Mouse (Mus musculus): ENCODE data around the gene Lfng. TPM values are rescaled to one million over a fixed set of nuclear protein-coding genes. Genes with fewer than 3 reads are reported as not detected.

Lfng gene
- total RNA-seq, 2 experiments from 2014 or later: 4.8 to 15.2 TPM

DNA sequence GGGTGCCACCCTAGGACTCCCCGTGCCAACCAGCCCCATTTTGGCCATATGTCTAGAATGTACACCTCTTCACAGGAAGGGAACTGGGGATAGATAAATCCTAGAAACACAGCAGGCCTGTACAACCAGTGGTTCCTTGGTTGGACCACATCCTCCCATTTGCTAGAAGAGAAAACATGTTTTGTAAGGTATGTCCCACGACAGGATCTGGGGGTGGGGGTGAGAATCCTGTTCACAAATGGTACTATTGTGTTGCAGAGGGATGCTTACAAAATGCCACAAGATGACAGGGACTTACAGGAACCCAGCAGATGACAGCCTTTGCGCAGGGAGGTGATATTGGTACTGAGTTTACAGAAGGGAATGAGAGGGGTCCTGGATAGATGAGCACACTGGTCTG is 30.9 kb downstream of the Lfng start:
- ATAC-seq (replicated peaks; ENCODE audit: poor library complexity): no peak

DNA sequence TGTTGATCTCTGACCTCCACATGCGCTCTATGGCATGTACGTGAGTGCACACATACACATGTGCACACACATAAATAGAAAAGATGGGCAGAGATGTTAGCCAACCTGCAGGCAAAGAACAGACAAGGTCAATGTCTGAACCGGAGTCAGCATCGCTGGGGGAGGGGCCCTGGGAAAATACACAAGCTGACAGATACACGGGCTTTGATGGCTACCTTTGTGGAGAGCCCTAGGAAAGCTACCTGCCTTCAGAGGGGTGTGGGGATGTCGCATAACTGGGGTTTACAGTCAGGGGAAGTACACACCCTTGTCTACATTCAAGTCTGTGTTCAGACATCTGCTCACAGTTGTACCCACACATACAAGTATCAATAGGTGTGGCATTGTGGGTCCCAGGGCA is 31.4 kb downstream of the Lfng start:
- ATAC-seq (replicated peaks; ENCODE audit: poor library complexity): no peak

DNA sequence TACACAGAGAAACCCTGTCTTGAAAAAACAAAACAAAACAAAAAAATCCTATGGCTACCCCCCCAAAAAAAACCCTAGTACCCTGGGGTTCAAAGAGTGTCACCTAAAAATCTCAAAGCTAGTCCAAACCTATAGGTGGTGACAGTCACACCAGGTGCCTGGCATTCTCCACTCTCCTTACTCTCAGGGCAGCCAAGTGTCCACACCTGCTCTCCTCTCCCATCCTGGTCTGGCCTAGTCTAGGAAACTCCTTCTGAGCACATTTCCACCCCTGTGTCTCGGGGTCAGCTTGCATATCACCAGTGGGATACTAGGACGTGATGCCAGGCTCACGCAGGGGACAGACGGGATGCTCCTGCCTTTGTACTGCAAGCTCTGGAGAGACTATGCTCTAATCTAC is 32.2 kb downstream of the Lfng start:
- no peak for ATAC-seq (replicated peaks; ENCODE audit: poor library complexity)

DNA sequence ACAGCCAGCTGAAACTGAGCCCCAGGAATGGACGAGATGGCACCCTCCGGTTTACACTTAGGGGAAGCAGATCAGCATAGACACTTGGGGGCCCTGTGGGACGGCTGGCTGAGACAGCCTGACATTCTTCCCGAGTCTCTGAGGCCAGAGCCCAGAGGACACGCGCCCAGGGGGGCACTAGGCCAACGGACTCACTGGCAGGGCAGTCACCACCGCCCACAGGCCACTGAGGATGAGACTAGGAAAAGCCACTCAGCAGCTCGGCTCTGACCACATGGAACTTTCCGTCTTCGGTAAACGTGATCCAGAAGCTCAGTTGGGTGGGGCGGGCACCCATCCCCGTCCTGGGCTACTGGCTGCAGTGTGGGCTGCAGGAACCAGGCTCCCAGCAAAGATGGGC is 32.8 kb downstream of the Lfng start:
- no peak for ATAC-seq (replicated peaks; ENCODE audit: poor library complexity)

DNA sequence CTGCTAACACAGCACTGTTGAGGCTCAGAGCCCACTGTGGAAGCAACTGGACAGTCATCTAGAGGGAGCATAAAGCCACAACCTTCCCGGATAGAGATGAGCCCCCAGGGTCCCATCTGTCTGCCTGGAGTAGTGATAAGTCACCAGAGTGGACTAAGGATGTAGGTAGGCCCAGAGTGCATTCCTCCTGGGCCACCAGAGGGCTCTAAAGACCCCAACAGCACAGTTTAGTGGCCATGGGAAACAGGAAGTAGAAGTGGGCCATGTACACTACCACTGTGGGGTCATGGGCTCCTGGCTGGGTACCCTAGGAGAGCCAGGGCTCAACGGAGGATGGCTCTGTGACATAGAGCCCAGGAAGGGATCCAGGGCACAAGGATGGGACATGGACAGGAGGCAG is 33.7 kb downstream of the Lfng start:
- peak; percentile 24; the same call in 1 of the 2 replicates for ATAC-seq (replicated peaks; ENCODE audit: poor library complexity)

DNA sequence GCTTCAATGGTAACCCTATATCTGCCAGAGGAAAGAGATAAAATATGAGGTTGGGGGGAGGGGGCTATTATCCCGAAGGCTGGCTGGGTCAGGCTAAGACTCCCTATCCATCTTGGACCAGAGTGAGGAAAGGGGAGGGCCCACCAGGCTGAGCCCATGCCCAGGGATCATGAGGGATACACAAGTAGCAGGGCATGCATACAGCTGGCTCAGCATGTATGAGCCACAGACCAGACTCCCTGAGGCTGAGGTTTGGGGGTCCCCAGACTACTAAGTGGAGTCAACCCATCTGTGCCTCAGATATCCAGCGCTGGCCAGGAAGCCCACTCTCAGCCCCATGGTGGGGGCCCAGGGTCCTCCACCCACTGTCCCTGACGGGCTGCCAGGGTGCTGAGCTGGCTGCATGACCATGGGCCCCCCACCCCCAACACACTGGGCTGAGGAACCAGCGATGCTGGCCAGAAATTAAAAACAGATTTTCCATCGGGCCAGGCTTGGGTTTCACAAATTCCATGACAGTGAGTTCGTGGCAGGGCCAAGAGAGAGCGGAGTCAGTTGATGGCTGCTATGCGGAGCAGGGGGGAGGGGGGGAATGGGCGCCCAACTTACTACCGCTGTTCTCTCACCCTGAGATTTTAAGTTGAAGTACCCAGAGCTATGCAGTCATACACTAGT is 34.3 kb downstream of the Lfng start:
- ATAC-seq (replicated peaks; ENCODE audit: poor library complexity): no peak

DNA sequence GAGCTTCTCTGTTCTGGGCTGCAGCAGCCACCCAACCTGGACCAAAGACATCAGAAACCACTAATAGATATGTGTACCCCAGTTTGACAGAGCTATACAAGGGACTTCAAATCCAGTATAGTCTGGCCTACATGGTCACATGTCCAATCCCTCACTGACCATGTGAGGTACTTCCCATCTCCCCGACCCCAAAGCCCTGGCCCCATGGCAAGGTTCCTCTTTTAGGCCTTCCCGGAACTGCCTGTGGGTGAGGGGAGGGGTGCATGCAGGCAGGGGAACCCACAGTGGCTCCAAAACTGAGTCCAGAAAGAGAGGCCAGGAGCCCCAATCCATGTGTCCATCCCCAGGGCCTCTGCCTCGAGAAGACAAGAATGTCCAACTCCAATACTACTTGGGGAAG is 35.0 kb downstream of the Lfng start:
- ATAC-seq (replicated peaks; ENCODE audit: poor library complexity): peak; percentile 62

DNA sequence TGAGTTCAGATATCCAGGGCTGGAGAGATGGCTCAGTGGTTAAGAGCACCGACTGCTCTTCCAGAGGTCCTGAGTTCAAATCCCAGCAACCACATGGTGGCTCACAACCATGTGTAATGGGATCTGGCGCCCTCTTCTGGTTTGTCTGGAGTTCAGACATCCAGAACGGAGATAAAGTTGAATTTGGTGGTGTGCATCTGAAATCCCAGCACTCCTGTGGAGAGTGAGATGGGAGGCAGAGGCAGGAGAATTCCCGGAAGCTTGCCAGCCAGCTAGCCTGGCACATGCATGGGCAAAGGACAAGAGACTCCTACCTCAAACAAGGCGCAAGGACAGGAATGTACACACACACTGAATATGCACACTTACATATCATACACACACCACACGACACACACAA is 37.1 kb downstream of the Lfng start:
- ATAC-seq (replicated peaks; ENCODE audit: poor library complexity): no peak

DNA sequence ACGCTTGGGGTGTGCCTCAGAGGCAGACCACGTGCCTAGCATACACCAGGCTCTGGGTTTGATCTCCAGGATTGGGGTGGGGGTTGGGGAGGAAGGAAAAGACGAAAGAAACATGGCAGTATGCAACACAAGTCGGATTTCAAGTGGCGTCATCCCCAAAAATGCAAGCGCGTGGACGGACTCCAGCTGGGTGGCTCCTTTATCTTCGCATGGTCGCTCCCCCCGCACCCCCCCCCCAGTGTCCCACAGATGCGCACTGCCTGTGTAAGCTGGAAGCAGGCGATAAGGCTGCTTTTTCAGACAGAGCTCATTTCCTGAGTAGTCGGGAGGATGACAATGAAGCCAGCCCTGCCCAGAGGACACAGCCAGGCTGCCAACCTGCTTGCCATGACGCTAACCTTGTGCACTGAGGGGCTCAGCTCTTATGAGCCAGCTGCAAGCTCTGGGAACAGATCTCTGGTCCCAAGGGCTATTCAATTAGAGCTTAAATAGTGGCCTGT is 37.6 kb downstream of the Lfng start:
- ATAC-seq (replicated peaks; ENCODE audit: poor library complexity): peak; percentile 57

DNA sequence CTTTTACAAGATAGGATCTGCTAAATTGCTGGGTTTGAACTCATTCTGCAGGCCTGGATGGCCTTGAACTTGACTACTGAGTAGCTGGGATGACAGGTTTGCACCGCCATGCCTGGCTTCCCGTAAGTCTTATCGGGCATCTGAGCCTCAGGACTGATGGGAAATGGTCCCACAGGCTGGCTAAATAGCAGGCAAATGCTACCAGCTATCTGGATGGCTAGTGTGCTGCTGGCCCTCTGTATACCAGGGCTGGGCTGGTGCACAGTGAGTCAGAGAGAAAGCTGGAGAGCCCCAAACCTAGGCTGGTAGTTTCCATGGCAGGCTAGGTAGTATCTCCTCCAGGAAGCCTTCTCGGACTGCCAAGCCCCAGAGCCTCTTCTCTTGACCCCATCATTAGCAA is 38.3 kb downstream of the Lfng start:
- no peak for ATAC-seq (replicated peaks; ENCODE audit: poor library complexity)

DNA sequence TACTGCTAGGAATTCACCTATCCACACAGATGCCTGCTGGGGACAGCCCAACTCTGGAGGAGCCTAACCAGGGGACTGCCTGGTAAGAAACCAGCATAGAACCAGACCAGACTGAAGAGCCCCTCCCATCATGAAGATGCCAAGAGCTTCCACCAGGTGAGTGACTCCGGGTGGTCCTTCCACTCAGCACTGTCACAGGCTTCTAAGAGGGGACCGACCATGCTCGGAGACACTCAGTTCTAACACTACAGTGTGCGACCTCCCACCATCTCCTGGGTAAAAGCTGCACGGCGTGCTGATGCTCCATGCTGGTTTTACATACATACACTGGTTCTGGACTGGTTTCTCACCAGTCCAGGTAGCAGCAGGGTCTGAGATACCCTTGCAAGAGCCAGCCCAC is 39.1 kb downstream of the Lfng start:
- ATAC-seq (replicated peaks; ENCODE audit: poor library complexity): no peak

DNA sequence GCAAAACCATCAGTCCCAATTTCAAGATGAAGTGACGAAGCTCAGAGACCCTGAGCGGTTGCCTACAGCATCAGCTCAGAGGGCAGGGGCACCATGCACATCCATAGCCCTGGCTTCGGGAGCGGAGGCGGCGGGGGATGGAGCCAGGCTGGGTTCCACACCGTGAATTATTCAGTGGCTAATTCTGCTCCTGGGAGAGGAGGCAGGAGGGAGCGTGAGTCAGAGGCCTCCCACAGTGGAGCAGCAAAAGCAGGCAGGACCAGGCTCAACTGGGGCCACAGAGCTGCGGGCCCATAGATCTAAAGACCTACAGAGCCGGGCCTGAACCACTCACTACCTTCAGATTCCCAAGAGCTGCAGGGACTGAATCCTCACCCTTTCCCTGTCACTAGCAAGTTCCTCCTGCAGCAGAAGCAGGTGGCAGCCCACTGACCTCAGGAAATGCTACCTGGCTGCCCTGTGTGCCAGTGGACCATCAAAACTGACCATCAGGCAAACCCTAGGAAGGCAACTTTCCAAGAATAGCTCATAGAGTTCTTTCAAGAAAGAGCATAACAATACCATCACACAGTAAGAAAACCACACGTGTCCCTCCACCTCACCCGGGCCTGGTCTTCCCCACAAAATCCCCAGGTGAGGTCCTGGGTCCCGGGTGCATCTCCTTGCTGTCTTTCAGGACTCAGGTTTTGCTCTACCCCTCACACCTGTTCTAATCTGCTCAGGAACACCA is 40.1 kb downstream of the Lfng start:
- ATAC-seq (replicated peaks; ENCODE audit: poor library complexity): no peak

DNA sequence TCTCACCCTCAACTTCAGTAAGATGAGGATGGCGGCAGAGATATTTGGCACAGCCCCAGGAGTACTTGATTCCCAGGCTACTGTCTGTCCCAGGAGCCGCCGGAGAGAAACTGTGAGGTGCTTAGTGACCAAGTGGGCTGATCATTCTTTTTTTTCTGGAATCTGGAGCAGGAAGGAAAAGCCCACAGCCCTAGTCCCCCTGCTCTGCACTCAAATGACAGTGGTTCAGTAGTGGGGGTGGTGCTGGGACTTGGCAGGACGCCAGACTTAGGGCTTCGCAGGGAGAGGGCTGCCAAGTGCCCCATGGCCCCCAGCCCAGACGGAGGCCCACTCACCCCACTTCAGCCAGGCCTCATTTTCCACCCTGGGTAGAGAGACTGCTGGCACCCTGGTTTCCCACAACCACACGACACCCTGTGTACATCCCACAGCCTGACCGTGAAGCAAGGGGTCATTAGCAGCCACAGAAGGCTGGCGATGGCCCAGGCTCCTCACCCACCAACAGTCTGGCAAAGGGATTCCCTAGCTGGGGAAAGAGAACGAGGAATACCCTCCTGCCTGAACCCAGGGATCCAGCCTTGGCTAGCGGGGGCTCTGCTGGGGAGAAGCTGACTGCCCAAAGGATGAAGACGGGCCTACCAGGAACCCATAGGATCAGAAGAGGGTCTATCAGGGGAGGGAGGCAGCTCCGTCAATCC is 40.9 kb downstream of the Lfng start:
- ATAC-seq (replicated peaks; ENCODE audit: poor library complexity): no peak

DNA sequence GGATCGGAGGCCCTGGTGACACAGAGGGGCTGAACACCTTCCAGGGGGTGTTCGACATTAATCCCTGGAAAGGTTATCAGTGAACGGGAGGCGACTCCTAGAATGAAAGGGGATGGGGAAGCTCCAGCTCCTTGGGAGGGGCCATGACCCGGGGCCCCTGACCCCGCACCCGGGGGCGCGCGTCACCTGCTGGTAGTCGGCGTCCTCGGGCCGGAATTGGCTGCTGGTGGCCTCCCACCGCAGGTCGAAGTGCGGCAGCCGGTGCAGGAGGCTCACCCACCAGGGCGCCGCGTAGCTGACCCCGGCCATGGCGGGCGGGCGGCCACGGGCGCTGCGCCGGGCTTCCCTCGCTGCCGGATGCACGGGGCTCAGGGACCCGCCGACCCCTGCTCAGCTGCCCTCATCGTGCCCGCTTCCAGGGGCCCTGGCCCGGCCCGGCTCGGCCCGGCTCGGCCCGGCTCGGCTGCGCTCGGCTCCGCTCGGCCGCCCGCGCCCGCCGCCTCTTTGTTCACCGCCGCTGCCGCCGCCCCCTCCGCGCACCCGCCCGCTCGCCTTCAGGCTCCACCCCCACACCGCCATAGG is 41.5 kb downstream of the Lfng start, which contains the start of gene Ttyh3:
TSS of gene Ttyh3 (minus strand) at position 513 of the 582 bp plus-strand sequence.
- ATAC-seq (replicated peaks; ENCODE audit: poor library complexity): no peak

DNA sequence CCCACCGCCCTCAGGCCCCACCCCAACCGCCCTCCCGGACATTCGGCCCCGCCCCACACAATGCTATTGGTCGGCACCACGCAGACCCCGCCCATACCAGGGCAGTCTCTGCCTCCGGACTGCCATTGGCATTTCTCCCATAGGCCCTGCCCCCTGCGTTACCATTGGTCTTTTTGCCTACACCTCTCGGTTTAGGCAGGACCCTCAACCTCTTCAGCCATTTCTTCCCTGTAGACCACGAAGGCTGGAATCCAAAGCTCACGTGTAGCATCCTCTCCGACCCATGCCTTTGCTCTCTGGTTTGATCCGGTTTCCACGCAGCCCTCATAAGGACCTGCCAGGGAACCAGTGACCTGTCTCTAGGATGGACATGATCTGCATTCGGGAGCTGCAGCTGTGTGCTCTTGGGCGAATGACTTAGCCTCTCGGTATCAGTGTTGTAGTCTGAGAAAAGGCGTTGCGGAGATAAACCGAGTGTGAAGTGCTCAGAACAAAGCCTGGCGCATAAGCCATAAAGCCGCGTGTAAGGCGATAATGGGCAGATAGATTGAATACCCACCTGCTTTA is 42.1 kb downstream of the Lfng start:
- peak; percentile 73 for ATAC-seq (replicated peaks; ENCODE audit: poor library complexity)

DNA sequence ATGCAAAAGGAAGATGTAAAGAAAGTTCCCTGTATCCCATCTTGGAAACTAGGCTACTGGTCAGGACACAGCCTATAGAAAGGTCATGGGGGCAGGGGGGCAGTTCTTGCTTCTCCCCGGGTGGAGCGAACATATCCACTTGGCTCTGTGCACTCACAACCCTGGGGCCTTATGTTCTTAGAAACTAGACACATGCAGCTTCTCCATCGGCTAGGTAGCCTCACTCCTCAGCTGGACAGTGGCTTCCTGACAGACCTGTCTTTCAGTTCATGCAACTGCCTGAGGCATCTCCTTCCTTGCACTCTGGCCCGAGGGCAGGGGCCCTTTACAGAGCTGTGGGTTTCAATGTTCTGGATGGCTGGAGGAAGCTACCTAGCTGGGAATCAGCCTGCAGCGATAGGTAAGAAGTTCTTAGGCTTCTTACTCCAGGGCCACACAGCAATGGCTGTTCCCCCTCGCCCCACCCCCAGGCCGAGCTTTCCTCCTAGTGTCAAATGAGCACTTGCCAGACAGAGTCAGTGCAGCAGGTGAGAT is 42.8 kb downstream of the Lfng start:
- no peak for ATAC-seq (replicated peaks; ENCODE audit: poor library complexity)

DNA sequence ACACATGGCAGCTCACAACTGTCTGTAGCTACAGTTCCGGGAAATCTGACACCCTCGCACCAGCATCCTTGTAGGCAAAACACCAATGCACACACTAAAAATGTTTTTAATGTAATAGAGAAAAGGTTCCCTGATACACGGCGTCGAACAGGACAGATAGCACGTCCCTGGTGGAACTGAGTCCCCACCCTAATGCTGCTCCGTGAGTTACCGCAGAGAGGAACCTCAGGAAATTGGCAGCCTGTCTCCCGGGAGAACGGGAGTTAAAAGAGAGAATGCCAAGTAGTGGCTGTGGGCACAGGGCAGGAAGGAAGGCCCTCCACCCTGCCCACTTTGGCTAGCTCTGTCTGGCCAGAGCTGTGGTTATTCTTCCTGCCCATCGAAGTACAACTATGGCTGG is 44.1 kb downstream of the Lfng start:
- no peak for ATAC-seq (replicated peaks; ENCODE audit: poor library complexity)

DNA sequence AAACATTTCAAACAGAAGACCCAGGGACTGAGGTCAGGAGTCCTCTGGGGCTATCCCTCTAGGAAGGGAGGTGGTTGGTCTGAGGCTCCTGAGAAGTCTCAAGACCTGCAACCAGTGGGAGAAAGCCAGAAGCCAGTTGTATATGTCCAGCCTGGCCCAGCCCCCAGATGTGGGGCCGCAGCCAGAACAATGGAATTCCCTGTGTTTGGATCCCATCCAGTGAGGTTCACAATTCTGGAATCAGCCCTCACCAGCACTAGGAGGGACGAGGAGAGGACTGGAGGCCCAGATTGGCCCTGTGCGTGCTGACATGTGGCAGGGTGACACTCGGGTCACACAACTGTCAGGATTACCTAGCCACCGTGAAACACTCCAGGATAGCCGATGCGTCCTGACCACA is 45.5 kb downstream of the Lfng start:
- no peak for ATAC-seq (replicated peaks; ENCODE audit: poor library complexity)

DNA sequence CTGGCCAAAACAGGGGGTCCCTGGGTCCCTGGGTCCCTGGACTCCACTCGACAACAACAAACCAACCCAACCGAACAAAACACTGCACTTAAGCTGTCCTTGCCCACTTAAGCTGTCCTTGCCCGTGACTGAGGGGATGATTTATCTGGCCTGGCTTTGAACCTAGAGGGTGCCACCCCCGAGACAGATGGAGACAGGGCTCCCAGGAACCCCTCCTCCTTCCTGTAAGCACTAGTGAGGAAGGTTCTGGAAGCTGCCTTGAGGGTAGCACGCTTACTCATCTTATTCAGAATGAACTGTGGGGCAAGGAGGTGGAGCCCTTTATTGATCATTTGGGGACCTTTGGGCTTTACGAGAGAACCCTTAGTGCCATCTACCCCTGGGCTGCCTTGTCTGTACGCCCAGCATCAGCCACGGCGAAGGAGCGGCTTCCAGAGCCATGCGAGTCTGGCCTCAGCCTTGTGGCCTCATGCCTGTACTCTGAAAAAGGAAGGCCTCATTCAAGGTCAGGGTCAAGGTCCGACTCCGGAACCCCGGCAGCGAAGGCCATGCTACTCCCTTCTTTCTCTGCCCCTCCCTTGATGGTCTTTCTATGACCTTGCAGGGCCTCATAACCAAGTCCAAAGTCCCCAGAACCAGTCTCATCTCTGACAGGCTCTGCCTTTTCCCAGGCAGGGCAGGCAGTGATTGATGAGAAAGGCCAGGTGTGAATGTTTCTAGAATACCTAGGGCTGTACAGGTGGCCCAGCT is 47.2 kb downstream of the Lfng start:
- no peak for ATAC-seq (replicated peaks; ENCODE audit: poor library complexity)

DNA sequence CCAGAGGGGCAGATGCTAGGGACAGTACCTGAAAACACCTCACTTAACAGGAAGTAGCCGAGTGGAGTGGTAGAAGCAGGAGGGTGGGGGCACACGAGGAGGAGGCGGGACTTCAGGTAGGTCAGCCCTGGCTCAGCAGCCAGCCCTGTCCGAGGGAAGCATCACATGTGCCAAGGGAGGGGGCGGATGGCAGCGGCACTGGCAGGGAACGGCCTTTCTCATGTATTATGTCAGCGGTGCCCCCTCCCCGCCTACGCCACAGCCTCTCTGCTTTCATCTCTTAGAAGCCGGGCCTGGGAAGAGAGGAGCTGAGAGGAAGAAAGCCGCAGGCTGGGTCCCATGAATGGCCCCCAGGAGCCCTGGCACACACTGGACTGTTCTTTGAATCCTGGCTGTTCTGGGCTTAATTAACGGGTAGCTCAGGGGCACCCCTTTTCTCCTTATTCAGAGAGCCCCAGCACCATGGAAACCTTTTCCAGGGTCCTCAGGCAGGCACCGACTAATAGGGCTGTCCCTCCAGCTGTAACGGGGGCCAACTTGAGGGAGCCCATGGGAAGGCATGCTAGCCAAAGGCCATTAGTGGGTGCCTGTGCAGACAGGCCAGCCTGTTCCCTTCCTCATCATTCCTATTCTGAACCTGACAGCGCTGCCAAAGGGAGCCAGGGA is 52.6 kb downstream of the Lfng start:
- no peak for ATAC-seq (replicated peaks; ENCODE audit: poor library complexity)
